Mouse (Mus musculus) stomach, postnatal 0 days (tissue): ENCODE results near the gene Kazn.

Experiments used
- CTCF ChIP-seq: IDR thresholded peaks from 2 replicates; pipeline ENCODE4 v1.5.1; 2016; ENCODE audit warnings: antibody characterized with exemption, low read depth, mild to moderate bottlenecking, moderate library complexity
- EP300 ChIP-seq: optimal IDR thresholded peaks from 2 replicates; pipeline ENCODE3; 2016; ENCODE audit warnings: antibody characterized with exemption

- peak; percentile 85 for TF ChIP-seq CTCF
- no peak for TF ChIP-seq EP300
These were observed 125.9 kb downstream of the Kazn start for GRCm38 (mm10) chr4:142113306-142113705.
